In the genomic region with DNA sequence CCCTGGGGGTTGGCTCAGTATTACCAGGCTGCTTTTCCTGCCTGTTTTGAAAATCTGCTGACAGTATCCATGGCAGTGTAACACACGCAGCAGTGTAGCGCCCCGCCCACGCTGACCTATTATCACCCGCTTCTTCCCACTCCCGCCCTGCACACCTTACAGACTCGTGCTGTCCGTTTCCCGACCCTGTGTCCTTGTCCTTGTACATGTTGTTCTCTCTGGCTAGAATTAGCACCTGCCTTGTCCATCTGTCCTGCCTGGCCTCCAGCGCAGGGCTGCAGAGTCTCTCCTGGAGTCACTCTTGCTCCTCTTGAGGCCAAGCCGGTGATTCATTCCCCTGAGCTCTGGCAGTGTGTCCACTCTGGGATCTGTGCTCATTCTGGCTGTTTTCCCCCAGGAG, we compare ENCODE assay signal across 9 mouse cellular contexts. TPM values are rescaled to one million over a fixed set of nuclear protein-coding genes. Genes with fewer than 3 reads are reported as not detected.
A peak's percentile ranks its signal among the peaks of the same experiment; 100 is the strongest.
DNase-seq lines count a peak whose midpoint lies in the region; ATAC-seq and TF ChIP-seq lines count a peak whose summit lies in the region.
"Had no signal": no experiment of that assay in that cellular context is flagged by ENCODE, and none has a peak within 500 bp of the region (broad histone marks: within the 10 kb centered on the region; RNA-seq: fewer than 3 reads in every experiment).

No protein-coding gene starts in this region.

- intact Hi-C loops in heart, adult 2 months (cut with DNase I) = no loop called here

- peak; percentile 100 for TF ChIP-seq EP300 in heart, adult 2 months (IDR thresholded peaks at IDR 0.05; ENCODE audit: insufficient read depth, low read depth, low read length)

- no peak for ATAC-seq in kidney, embryonic 16.5 days (ENCODE audit: low FRiP score, low TSS enrichment)
- no peak for ATAC-seq in monocyte, adult 5-6 weeks (replicated peaks; ENCODE audit: insufficient number of reproducible peaks, low FRiP score, low TSS enrichment, poor library complexity, severe bottlenecking)

- H3K9ac ChIP-seq in heart, adult 2 months (ENCODE audit: low read depth, low read length) = no peak overlapping the region
- H3K9ac ChIP-seq in kidney, embryonic 16.5 days (replicated peaks; ENCODE audit: low read length) = no peak overlapping the region

- no peaks in the 10 kb centered on the region for H3K27me3 ChIP-seq in heart, adult 2 months (ENCODE audit: control insufficient read depth, insufficient read depth, low read length)
- H3K27me3 ChIP-seq in kidney, embryonic 16.5 days (ENCODE audit: insufficient read depth, low read length) = no peaks in the 10 kb centered on the region

- no peak overlapping the region for H3K4me2 ChIP-seq in kidney, embryonic 16.5 days (replicated peaks; ENCODE audit: low read depth, low read length)

- 0 out of 2 replicates have a peak, but pooled peaks cover 1% of the 10 kb centered on the region for H3K79me2 ChIP-seq in heart, adult 2 months (replicated peaks; ENCODE audit: control insufficient read depth, insufficient read depth, low read length)

- peaks cover 3% of the 10 kb centered on the region for H3K4me1 ChIP-seq in heart, adult 2 months (ENCODE audit: control insufficient read depth, insufficient read depth, low read length)
- H3K4me1 ChIP-seq in kidney, embryonic 16.5 days (ENCODE audit: insufficient read depth, low read length) = peaks cover 34% of the 10 kb centered on the region

- WGBS in heart, adult 2 months = 16% methylated on average over 11 of the region's 11 CpGs
- 50% methylated on average over 11 of the region's 11 CpGs for WGBS in kidney, embryonic 16.5 days

- no peaks in the 10 kb centered on the region for H3K9me3 ChIP-seq in kidney, embryonic 16.5 days (ENCODE audit: low read length)

- peak; percentile 48; the same call in 1 of the 2 replicates for TF ChIP-seq POLR2A in heart, adult 2 months (IDR thresholded peaks at IDR 0.05; ENCODE audit: insufficient read depth, low read depth, low read length)

- no peak overlapping the region for H3K4me3 ChIP-seq in layer of hippocampus, adult 2 months
- no peak overlapping the region; the same call in 1 of the 2 replicates for H3K4me3 ChIP-seq in heart, adult 2 months
- no peak overlapping the region for H3K4me3 ChIP-seq in kidney, embryonic 16.5 days (ENCODE audit: low read length)

- H3K27ac ChIP-seq in layer of hippocampus, adult 2 months = peak overlapping the region; percentile 73
- H3K27ac ChIP-seq in heart, adult 2 months = peak overlapping the region; percentile 91
- H3K27ac ChIP-seq in kidney, embryonic 16.5 days (ENCODE audit: low read length) = peak overlapping the region; percentile 77; the same call in 1 of the 2 replicates

- DNase-seq in layer of hippocampus, adult 2 months (ENCODE audit: low spot score in 2 of 2) = no peak
- no peak for DNase-seq in layer of hippocampus, postnatal 25 days (ENCODE audit: extremely low spot score in 1 of 2, low spot score in 1 of 2)
- DNase-seq in cerebellum, adult 8-10 months = peak; percentile 78
- peak; percentile 61 to 83 for DNase-seq in heart, adult 2 months
- DNase-seq in skeletal muscle tissue, adult 2 months (ENCODE audit: low read depth, low spot score) = peak; percentile 83
- no peak for DNase-seq in thymus, postnatal 36 days

- no peak for TF ChIP-seq CTCF in layer of hippocampus, adult 2 months (conservative IDR thresholded peaks at IDR 0.05)
- no peak for TF ChIP-seq CTCF in heart, adult 2 months (IDR thresholded peaks at IDR 0.05)

- H3K36me3 ChIP-seq in heart, adult 2 months (ENCODE audit: control insufficient read depth, insufficient read depth, low read length) = peaks cover 2% of the 10 kb centered on the region
- H3K36me3 ChIP-seq in kidney, embryonic 16.5 days (ENCODE audit: insufficient read depth, low read length) = 0 out of 2 replicates have a peak, but pooled peaks cover 3% of the 10 kb centered on the region

RNA-seq across cellular contexts. Expression of a gene that starts 5.5 kb away (rescaled TPM):
- total RNA-seq in layer of hippocampus, adult 2 months (2021) = 10 to 100 TPM; 81.2 to 81.8 TPM
- 10 to 100 TPM; 79.5 to 89.7 TPM for total RNA-seq in layer of hippocampus, postnatal 25 days (2021)
- total RNA-seq in heart, adult 2 months (2021) = 100 to 1,000 TPM; 785 to 948 TPM
- 462 and 670 TPM in 2 replicates for polyA plus RNA-seq in heart, adult 2 months (2012; rRNA removed)
- polyA plus RNA-seq in kidney, embryonic 16.5 days (2015; fragmentation: Nextera tagmentation; extraction: Ambion mirVana) = 152 and 161 TPM in 2 replicates
- total RNA-seq in monocyte, adult 5-6 weeks (2017) = 22.3 to 33.3 TPM (median 24.7 TPM) in 3 replicates

RNA-seq across cellular contexts. Expression of a gene that starts 15.0 kb away (rescaled TPM):
- total RNA-seq in layer of hippocampus, adult 2 months (2021) = 10 to 100 TPM; 73.6 to 77.7 TPM
- total RNA-seq in layer of hippocampus, postnatal 25 days (2021) = 10 to 100 TPM; 78.8 to 81.4 TPM
- 10 to 100 TPM; 76.8 to 86.4 TPM for total RNA-seq in heart, adult 2 months (2021)
- polyA plus RNA-seq in heart, adult 2 months (2012; rRNA removed) = 107 and 130 TPM in 2 replicates
- 198 and 203 TPM in 2 replicates for polyA plus RNA-seq in kidney, embryonic 16.5 days (2015; fragmentation: Nextera tagmentation; extraction: Ambion mirVana)
- 34.6 to 75.1 TPM (median 51.6 TPM) in 3 replicates for total RNA-seq in monocyte, adult 5-6 weeks (2017)

RNA-seq across cellular contexts. Expression of a gene that starts 22.0 kb away (rescaled TPM):
- not detected for total RNA-seq in layer of hippocampus, adult 2 months (2021)
- total RNA-seq in layer of hippocampus, postnatal 25 days (2021) = not detected
- total RNA-seq in heart, adult 2 months (2021) = not detected
- not detected in 2 replicates for polyA plus RNA-seq in heart, adult 2 months (2012; rRNA removed)
- not detected in 2 replicates for polyA plus RNA-seq in kidney, embryonic 16.5 days (2015; fragmentation: Nextera tagmentation; extraction: Ambion mirVana)
- total RNA-seq in monocyte, adult 5-6 weeks (2017) = not detected in 3 replicates
- polyA plus RNA-seq: intestine, embryonic 14.5 days had no signal

RNA-seq across cellular contexts. Expression of a gene that starts 56.9 kb away (rescaled TPM):
- total RNA-seq in layer of hippocampus, adult 2 months (2021) = 10 to 100 TPM; 27.7 to 28.5 TPM
- 10 to 100 TPM; 26.8 to 32.5 TPM for total RNA-seq in layer of hippocampus, postnatal 25 days (2021)
- 1 to 10 TPM; 6.0 to 8.7 TPM for total RNA-seq in heart, adult 2 months (2021)
- 7.7 and 11.4 TPM in 2 replicates for polyA plus RNA-seq in heart, adult 2 months (2012; rRNA removed)
- 60.9 and 61.0 TPM in 2 replicates for polyA plus RNA-seq in kidney, embryonic 16.5 days (2015; fragmentation: Nextera tagmentation; extraction: Ambion mirVana)
- 6.7 to 17.3 TPM (median 10.8 TPM) in 3 replicates for total RNA-seq in monocyte, adult 5-6 weeks (2017)

Comparison
In these comparisons a context has a peak if more than half of its experiments do, and no peak if none do; other contexts are left out.
1. DNase-seq: peak in cerebellum, adult 8-10 months (single experiment), heart, adult 2 months (2 of 2) and skeletal muscle tissue, adult 2 months (single experiment); none in layer of hippocampus, adult 2 months (0 of 2), layer of hippocampus, postnatal 25 days (0 of 2) and thymus, postnatal 36 days (0 of 2).
2. RNA of a gene that starts 5.5 kb away (total RNA-seq): 785 to 948 TPM in heart, adult 2 months; 79.5 to 89.7 TPM in layer of hippocampus, postnatal 25 days, 81.2 to 81.8 TPM in layer of hippocampus, adult 2 months and 22.3 to 33.3 TPM in monocyte, adult 5-6 weeks; every median in the first group is over 4 times any median in the second.
3. Peak in every context shown above with its lines, with median percentiles within 50 percentile points of each other: H3K27ac ChIP-seq.